Mouse (Mus musculus) kidney, postnatal 0 days (tissue): Measurements from ENCODE around the gene Polr2j. TPM values are rescaled to one million over a fixed set of nuclear protein-coding genes. Genes with fewer than 3 reads are reported as not detected.
"Not testable (repeated sequence)": the region's sequence is repeated elsewhere in the genome, so short reads cannot be mapped to it uniquely, and the experiment has no call there.

Experiments used
- ATAC-seq: fragments of 200-750 bp; cut with Nextera tagmentation; replicated peaks from 2 replicates; pipeline ENCODE4 v1.8.0; 2017; ENCODE audit warnings: low read depth, moderate number of reproducible peaks, moderate TSS enrichment, moderate library complexity; ENCODE audit not compliant: low FRiP score
- DNase-seq: peaks from one replicate; pipeline ENCODE4 v3.0.0-alpha.2; 2016; ENCODE audit warnings: low spot score
- H3K27ac ChIP-seq: fragments of 300-500 bp; sonication (generic); 2 replicates; pipeline ENCODE4 v1.5.1; 2014; ENCODE audit warnings: mild to moderate bottlenecking
- H3K27me3 ChIP-seq: fragments of 300-500 bp; sonication (generic); 2 replicates; pipeline ENCODE4 v1.6.1; 2014; ENCODE audit warnings: low read length, mixed read lengths; ENCODE audit not compliant: insufficient read depth
- H3K36me3 ChIP-seq: fragments of 300-500 bp; sonication (generic); 2 replicates; pipeline ENCODE4 v1.6.1; 2014; ENCODE audit warnings: low read length, mixed read lengths; ENCODE audit not compliant: insufficient read depth
- H3K4me1 ChIP-seq: fragments of 300-500 bp; sonication (generic); replicated peaks from 2 replicates; pipeline ENCODE4 v1.6.1; 2014; ENCODE audit warnings: antibody characterized with exemption, low read length, mixed read lengths; ENCODE audit not compliant: insufficient read depth
- H3K4me2 ChIP-seq: fragments of 300-500 bp; sonication (generic); 2 replicates; pipeline ENCODE4 v1.6.1; 2014; ENCODE audit warnings: mild to moderate bottlenecking, low read length, moderate library complexity, mixed read lengths
- H3K4me3 ChIP-seq: fragments of 300-500 bp; sonication (generic); replicated peaks from 2 replicates; pipeline ENCODE4 v1.5.1; 2014; ENCODE audit warnings: low read depth, low read length
- H3K9ac ChIP-seq: fragments of 300-500 bp; sonication (generic); 2 replicates; pipeline ENCODE4 v1.6.1; 2014; ENCODE audit warnings: low read depth, low read length
- H3K9me3 ChIP-seq: fragments of 300-500 bp; sonication (generic); replicated peaks from 2 replicates; pipeline ENCODE4 v1.6.1; 2016; ENCODE audit warnings: low read length, inconsistent platforms, mixed read lengths
- CTCF ChIP-seq: IDR thresholded peaks from 2 replicates; pipeline ENCODE4 v1.5.1; 2016; ENCODE audit warnings: antibody characterized with exemption, low read depth, mild to moderate bottlenecking, moderate library complexity
- WGBS: fragments of 180-500 bp; shearing (Covaris S2); extraction: QIAGEN DNeasy Blood & Tissue Kit; methylation state at CpG from one replicate; pipeline ENCODE4 v1.1.7; 2014; 5-methylcytosine and 5-hydroxymethylcytosine counted together
- polyA plus RNA-seq: library from polyadenylated mRNA; unstranded; fragments of >200 nt; fragmentation: Nextera tagmentation; extraction: Ambion mirVana; gene quantifications from 2 replicates; pipeline ENCODE4 v1.2.1, GENCODE M21; 2015

The Polr2j gene
- polyA plus RNA-seq, 1 experiment from 2014 or later: 250 TPM

DNA sequence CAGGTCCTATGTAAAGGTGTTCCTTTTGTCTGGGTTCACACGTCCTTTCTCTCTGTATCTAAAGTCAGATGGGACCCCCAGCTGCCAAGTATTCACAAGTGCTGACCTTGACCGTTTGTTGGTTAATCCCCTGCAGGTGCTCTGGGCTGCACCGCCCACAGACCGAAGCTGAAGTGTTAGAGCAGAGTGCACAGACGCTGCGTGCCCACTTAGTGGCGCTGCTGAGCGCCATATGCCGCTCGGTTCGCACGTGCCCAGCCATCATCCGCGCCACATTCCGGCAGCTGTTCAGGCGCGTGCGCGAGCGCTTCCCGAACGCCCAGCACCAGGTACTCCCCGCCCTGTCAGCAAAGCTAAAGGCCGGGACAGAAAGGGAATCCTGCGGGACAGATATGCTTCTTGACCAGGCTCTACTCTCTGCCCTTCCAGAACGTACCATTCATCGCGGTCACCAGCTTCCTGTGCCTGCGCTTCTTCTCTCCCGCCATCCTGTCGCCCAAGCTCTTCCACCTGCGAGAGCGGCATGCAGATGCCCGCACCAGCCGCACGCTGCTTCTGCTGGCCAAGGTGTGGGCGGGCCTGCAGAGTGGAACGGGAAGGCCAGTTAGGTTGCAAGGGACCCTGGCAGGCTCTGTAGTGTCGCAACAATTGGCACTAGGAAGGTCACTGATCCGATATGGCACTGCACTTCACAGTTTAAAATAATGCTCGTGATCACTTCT is 14.2 kb upstream of the Polr2j start:
- WGBS: 8% methylated on average over 41 of the region's 41 CpGs
- peak; percentile 83 for DNase-seq
- ATAC-seq: peak; percentile 78

DNA sequence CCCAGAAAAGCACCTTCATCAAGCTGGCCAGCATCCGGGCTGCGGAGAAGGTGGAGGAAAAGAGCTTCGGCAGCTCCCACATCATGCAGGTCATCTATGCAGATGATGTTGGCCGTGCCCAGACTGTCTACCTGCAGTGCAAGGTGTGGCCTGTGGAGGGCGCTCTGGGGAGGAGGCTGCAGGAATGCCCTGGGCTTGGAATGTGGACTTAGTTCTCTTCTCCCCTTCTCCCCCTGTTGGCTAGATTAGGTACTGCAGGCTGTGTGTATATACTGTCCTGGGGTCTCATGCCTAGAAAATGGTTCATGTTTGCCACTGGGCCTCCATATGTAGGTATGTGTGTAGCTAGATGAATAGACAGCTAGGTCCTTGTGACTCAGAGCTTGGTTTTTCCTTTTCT is 11.9 kb upstream of the Polr2j start:
- H3K36me3 ChIP-seq: no peaks in the 10 kb centered on the region
- no peak overlapping the region for H3K4me3 ChIP-seq
- ATAC-seq: no peak
- H3K4me1 ChIP-seq: no peaks in the 10 kb centered on the region
- 89% methylated on average over 5 of the region's 5 CpGs for WGBS
- TF ChIP-seq CTCF: peak; percentile 67
- DNase-seq: no peak
- H3K9ac ChIP-seq: no peak overlapping the region
- no peaks in the 10 kb centered on the region for H3K27me3 ChIP-seq
- H3K9me3 ChIP-seq: no peaks in the 10 kb centered on the region
- H3K4me2 ChIP-seq: no peak overlapping the region
- H3K27ac ChIP-seq: no peak overlapping the region

More for the DNA sequence above, 14.2 kb upstream of the Polr2j start:
- no peaks in the 10 kb centered on the region for H3K9me3 ChIP-seq
- peak overlapping the region; percentile 63 for H3K4me2 ChIP-seq
- H3K4me3 ChIP-seq: peak overlapping the region; percentile 18; the same call in 1 of the 2 replicates
- no peaks in the 10 kb centered on the region for H3K36me3 ChIP-seq
- peak; percentile 83 for TF ChIP-seq CTCF
- no peak overlapping the region for H3K27ac ChIP-seq
- H3K4me1 ChIP-seq: no peaks in the 10 kb centered on the region
- no peaks in the 10 kb centered on the region for H3K27me3 ChIP-seq
- 0 out of 2 replicates have a peak overlapping the region, but pooled peaks have one; percentile 37 for H3K9ac ChIP-seq

DNA sequence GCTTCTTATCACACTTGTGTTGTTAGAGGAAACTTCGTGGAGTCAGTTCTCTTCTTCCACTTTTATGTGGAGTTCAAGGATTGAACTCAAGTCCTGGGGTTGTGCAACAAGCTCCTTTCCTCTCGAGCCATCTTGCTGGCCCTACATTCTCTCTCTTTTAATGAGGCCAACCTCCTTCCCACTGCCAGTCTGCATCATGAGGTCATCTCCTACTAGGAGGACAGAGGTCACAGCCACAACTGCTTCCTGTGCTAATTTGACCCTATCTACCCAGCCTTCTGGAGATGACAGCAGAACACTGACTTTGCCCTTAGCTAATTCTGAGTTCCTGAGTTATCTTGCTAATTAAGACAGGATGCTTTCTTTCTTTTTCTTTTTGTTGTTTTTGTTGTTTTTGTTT is 7.9 kb upstream of the Polr2j start:
- Histone ChIP-seq H3K27ac (no peak overlapping the region), H3K27me3 (no peaks in the 10 kb centered on the region), H3K4me2 (no peak overlapping the region), H3K9me3 (no peaks in the 10 kb centered on the region), H3K9ac (no peak overlapping the region), H3K36me3 (no peaks in the 10 kb centered on the region), H3K4me3 (no peak overlapping the region), H3K4me1 (no peaks in the 10 kb centered on the region)
- ATAC-seq (no peak), DNase-seq (no peak)
- TF ChIP-seq CTCF: no peak
- 44% methylated on average over 2 of the region's 2 CpGs for WGBS

DNA sequence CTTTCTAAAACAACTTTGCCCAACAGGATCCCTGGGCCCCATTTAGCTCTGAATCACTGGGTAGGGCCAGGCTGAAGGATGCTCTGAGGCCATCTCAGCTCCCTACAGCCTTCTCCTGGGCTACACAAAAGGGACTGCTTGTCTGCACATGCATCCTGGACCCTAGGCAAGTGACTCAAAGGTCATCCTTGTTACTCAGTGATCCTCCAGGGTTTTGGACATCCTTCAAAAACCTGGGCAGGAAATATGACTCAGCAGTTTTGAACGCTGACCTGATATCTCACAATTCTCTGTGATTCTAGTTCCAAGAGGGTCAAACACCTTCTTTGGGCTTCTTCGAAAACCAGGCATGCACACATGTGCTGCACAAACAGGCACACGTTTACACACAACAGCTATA is 7.4 kb upstream of the Polr2j start:
- Histone ChIP-seq H3K4me3 (no peak overlapping the region), H3K4me2 (no peak overlapping the region), H3K27me3 (no peaks in the 10 kb centered on the region), H3K9me3 (no peaks in the 10 kb centered on the region), H3K4me1 (no peaks in the 10 kb centered on the region), H3K27ac (no peak overlapping the region), H3K9ac (no peak overlapping the region), H3K36me3 (no peaks in the 10 kb centered on the region)
- WGBS: 77% methylated on average over 3 of the region's 3 CpGs
- no peak for TF ChIP-seq CTCF
- DNase-seq: no peak
- no peak for ATAC-seq

DNA sequence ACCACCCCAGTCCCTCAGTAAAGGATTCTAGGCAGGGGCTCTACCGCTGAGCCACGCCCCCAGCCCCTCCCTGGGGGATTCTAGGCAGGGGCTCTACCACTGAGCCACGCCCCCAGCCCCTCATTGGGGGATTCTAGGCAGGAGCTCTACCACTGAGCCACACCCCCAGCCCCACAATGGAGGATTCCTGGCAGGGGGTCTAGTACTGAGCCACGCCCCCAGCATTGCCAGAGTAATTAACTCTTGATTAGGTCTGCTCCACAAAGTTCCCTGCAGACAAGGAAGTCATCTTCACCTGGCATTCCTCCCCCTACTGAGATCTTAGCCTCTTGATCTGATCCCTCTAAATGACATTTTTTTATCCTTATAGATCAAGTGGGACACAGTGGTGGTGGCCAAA is 2.9 kb upstream of the Polr2j start:
- H3K4me1 ChIP-seq: peaks cover 11% of the 10 kb centered on the region
- H3K27me3 ChIP-seq, ATAC-seq, H3K36me3 ChIP-seq, DNase-seq, H3K9me3 ChIP-seq, H3K4me2 ChIP-seq, H3K4me3 ChIP-seq, H3K27ac ChIP-seq, H3K9ac ChIP-seq: not testable (repeated sequence)
- 44% methylated on average over 4 of the region's 4 CpGs for WGBS

DNA sequence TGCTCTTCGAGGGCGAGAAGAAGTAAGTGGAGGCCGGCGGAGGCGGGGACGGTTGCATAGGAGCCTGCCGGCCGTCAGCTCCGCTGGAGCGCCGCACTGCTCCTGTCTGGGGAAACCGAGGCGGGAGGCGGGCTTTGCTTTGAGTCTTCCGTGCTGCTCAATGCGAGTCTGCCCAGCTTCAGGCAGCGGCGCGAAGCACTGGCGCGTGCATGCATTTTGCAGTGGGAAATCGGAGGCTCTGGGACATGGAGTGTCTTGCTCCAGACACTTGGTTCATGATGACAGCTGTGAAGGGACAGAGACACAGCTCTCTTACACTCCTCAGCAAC is 317 bp downstream of the Polr2j start:
- H3K36me3 ChIP-seq: peaks cover 12% of the 10 kb centered on the region; the same call in 1 of the 2 replicates
- peaks cover 11% of the 10 kb centered on the region for H3K4me1 ChIP-seq
- DNase-seq (no peak), ATAC-seq (peak; percentile 33)
- peak overlapping the region; percentile 91 for H3K9ac ChIP-seq
- no peaks in the 10 kb centered on the region for H3K27me3 ChIP-seq
- H3K27ac ChIP-seq: peak overlapping the region; percentile 79
- TF ChIP-seq CTCF: no peak
- H3K4me3 ChIP-seq: peak overlapping the region; percentile 95
- H3K9me3 ChIP-seq: no peaks in the 10 kb centered on the region
- 0% methylated on average over 22 of the region's 22 CpGs for WGBS
- peak overlapping the region; percentile 91 for H3K4me2 ChIP-seq

DNA sequence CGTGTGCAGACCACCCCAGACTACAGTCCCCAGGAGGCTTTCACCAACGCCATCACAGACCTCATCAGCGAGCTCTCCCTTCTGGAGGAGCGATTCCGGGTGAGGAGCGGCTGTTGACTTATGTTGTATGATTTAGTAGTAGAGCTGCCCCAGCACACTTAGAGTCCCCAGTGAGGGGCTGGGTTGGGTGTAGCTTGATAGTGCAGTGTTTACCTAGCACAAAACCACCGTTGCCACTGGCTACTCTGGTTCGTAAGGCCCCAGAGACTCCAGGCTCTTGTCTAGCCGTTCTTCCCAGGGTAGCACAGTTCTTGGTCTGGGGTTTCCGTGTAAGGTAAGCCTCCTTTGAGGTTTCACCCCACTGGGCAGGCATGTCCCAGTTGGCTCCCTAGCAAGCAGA is 5.7 kb downstream of the Polr2j start:
- DNase-seq (no peak), ATAC-seq (no peak)
- no peak overlapping the region for H3K4me2 ChIP-seq
- H3K4me1 ChIP-seq: peaks cover 6% of the 10 kb centered on the region
- 88% methylated on average over 10 of the region's 10 CpGs for WGBS
- H3K27me3 ChIP-seq: no peaks in the 10 kb centered on the region
- no peak overlapping the region for H3K27ac ChIP-seq
- H3K36me3 ChIP-seq: peaks cover 42% of the 10 kb centered on the region
- TF ChIP-seq CTCF: no peak
- H3K9me3 ChIP-seq: no peaks in the 10 kb centered on the region
- H3K4me3 ChIP-seq: no peak overlapping the region
- no peak overlapping the region for H3K9ac ChIP-seq
